Mouse (Mus musculus): Measurements from ENCODE around the gene Gm7694. TPM values are rescaled to one million over a fixed set of nuclear protein-coding genes. Genes with fewer than 3 reads are reported as not detected.

The Gm7694 gene
- polyA plus RNA-seq, 1 experiment from 2014 or later: 4.0 TPM

- H3K4me2 ChIP-seq: no peak overlapping the region
- H3K4me1 ChIP-seq (replicated peaks): no peaks in the 10 kb centered on the region
- H3K27ac ChIP-seq: no peak overlapping the region
- WGBS: 61% methylated on average over 4 of the region's 4 CpGs
- H3K27me3 ChIP-seq: no peaks in the 10 kb centered on the region
- H3K9ac ChIP-seq: no peak overlapping the region
- H3K36me3 ChIP-seq: no peaks in the 10 kb centered on the region
- no peak overlapping the region for H3K4me3 ChIP-seq
- no peaks in the 10 kb centered on the region for H3K9me3 ChIP-seq (replicated peaks)
- no peak for ATAC-seq (replicated peaks; ENCODE audit: insufficient number of reproducible peaks, insufficient read depth, low FRiP score, low read depth)
These were observed 23.6 kb downstream of the Gm7694 start for GRCm38 (mm10) chr1:170282415-170283129.

- H3K27me3 ChIP-seq: no peaks in the 10 kb centered on the region
- H3K4me3 ChIP-seq: no peak within 1 kb of the TSS
- no peaks in the 10 kb centered on the region for H3K36me3 ChIP-seq
- no peak within 1 kb of the TSS for H3K27ac ChIP-seq
- no peak within 1 kb of the TSS for H3K4me2 ChIP-seq
- no peak within 1 kb of the TSS for H3K9ac ChIP-seq
- H3K9me3 ChIP-seq (replicated peaks): no peaks in the 10 kb centered on the region
- WGBS: 48% methylated on average over 3 of the region's 3 CpGs
- no peaks in the 10 kb centered on the region for H3K4me1 ChIP-seq (replicated peaks)
- no peak for ATAC-seq (replicated peaks; ENCODE audit: insufficient number of reproducible peaks, insufficient read depth, low FRiP score, low read depth)
These were observed 29.1 kb downstream of the Gm7694 start, which contains the start of gene Sh2d1b1 for GRCm38 (mm10) chr1:170277016-170277415. Sh2d1b1 (plus strand) TSS chr1:170277320.

GRCm38 (mm10) chr1:170273252-170273651 lies 32.9 kb downstream of the Gm7694 start:
- no peak overlapping the region for H3K4me2 ChIP-seq
- H3K4me1 ChIP-seq (replicated peaks): 0 out of 2 replicates have a peak, but pooled peaks cover 2% of the 10 kb centered on the region
- no peaks in the 10 kb centered on the region for H3K9me3 ChIP-seq (replicated peaks)
- no peak overlapping the region for H3K27ac ChIP-seq
- no peak overlapping the region for H3K4me3 ChIP-seq
- no peak overlapping the region for H3K9ac ChIP-seq
- H3K36me3 ChIP-seq: no peaks in the 10 kb centered on the region
- H3K27me3 ChIP-seq: no peaks in the 10 kb centered on the region
- ATAC-seq (replicated peaks; ENCODE audit: insufficient number of reproducible peaks, insufficient read depth, low FRiP score, low read depth): no peak

- Histone ChIP-seq H3K27ac (no peak overlapping the region), H3K4me3 (no peak overlapping the region), H3K9ac (no peak overlapping the region), H3K4me1 (replicated peaks) (0 out of 2 replicates have a peak, but pooled peaks cover 2% of the 10 kb centered on the region), H3K36me3 (no peaks in the 10 kb centered on the region), H3K27me3 (no peaks in the 10 kb centered on the region), H3K4me2 (no peak overlapping the region), H3K9me3 (replicated peaks) (no peaks in the 10 kb centered on the region)
- 70% methylated on average over 4 of the region's 4 CpGs for WGBS
- ATAC-seq (replicated peaks; ENCODE audit: insufficient number of reproducible peaks, insufficient read depth, low FRiP score, low read depth): no peak
These were observed 35.4 kb downstream of the Gm7694 start for GRCm38 (mm10) chr1:170270696-170271095.

- H3K4me3 ChIP-seq: no peak overlapping the region
- no peaks in the 10 kb centered on the region for H3K36me3 ChIP-seq
- no peak overlapping the region for H3K4me2 ChIP-seq
- H3K9ac ChIP-seq: no peak overlapping the region
- H3K9me3 ChIP-seq (replicated peaks): no peaks in the 10 kb centered on the region
- 66% methylated on average over 6 of the region's 6 CpGs for WGBS
- no peak for ATAC-seq (replicated peaks; ENCODE audit: insufficient number of reproducible peaks, insufficient read depth, low FRiP score, low read depth)
- H3K4me1 ChIP-seq (replicated peaks): 0 out of 2 replicates have a peak, but pooled peaks cover 2% of the 10 kb centered on the region
- no peak overlapping the region for H3K27ac ChIP-seq
- H3K27me3 ChIP-seq: no peaks in the 10 kb centered on the region
These were observed 35.9 kb downstream of the Gm7694 start for GRCm38 (mm10) chr1:170270281-170270680.

- Histone ChIP-seq H3K27ac (peak overlapping the region; percentile 54; the same call in 1 of the 2 replicates), H3K9ac (peak overlapping the region; percentile 79), H3K4me3 (peak overlapping the region; percentile 75), H3K4me1 (replicated peaks) (peaks cover 4% of the 10 kb centered on the region; the same call in 1 of the 2 replicates), H3K27me3 (peaks cover 3% of the 10 kb centered on the region; the same call in 1 of the 2 replicates), H3K36me3 (no peaks in the 10 kb centered on the region), H3K4me2 (peak overlapping the region; percentile 67), H3K9me3 (replicated peaks) (no peaks in the 10 kb centered on the region)
- 2% methylated on average over 32 of the region's 32 CpGs for WGBS
- peak; percentile 93 for ATAC-seq (replicated peaks; ENCODE audit: insufficient number of reproducible peaks, insufficient read depth, low FRiP score, low read depth)
These were observed 50.6 kb downstream of the Gm7694 start for GRCm38 (mm10) chr1:170255560-170255910.

GRCm38 (mm10) chr1:170254893-170255559 lies 51.1 kb downstream of the Gm7694 start:
- 27% methylated on average over 30 of the region's 30 CpGs for WGBS
- ATAC-seq (replicated peaks; ENCODE audit: insufficient number of reproducible peaks, insufficient read depth, low FRiP score, low read depth): 0 out of 2 replicates have a peak, but pooled peaks have one; percentile 14

More at GRCm38 (mm10) chr1:170254893-170255559, 51.1 kb downstream of the Gm7694 start:
- H3K9me3 ChIP-seq (replicated peaks): no peaks in the 10 kb centered on the region
- peak overlapping the region; percentile 67 for H3K4me2 ChIP-seq
- H3K4me3 ChIP-seq: peak overlapping the region; percentile 75
- H3K27ac ChIP-seq: peak overlapping the region; percentile 54; the same call in 1 of the 2 replicates
- peaks cover 4% of the 10 kb centered on the region; the same call in 1 of the 2 replicates for H3K4me1 ChIP-seq (replicated peaks)
- no peaks in the 10 kb centered on the region for H3K36me3 ChIP-seq
- H3K9ac ChIP-seq: peak overlapping the region; percentile 79
- H3K27me3 ChIP-seq: peaks cover 3% of the 10 kb centered on the region; the same call in 1 of the 2 replicates

Other genes with a start within 250 kb of the Gm7694 start
- 12.0 and 17.1 TPM in 2 replicates for gene Ddr2, start 195.6 kb downstream of the Gm7694 start, polyA plus RNA-seq (2015; fragmentation: Nextera tagmentation; extraction: Ambion mirVana)
- 45.0 and 46.0 TPM in 2 replicates for gene Uap1, start 131.4 kb downstream of the Gm7694 start, polyA plus RNA-seq (2015; fragmentation: Nextera tagmentation; extraction: Ambion mirVana)
- gene Uhmk1, start 90.9 kb downstream of the Gm7694 start, polyA plus RNA-seq (2015; fragmentation: Nextera tagmentation; extraction: Ambion mirVana): 4.6 and 6.1 TPM in 2 replicates
- not detected in 2 replicates for gene Sh2d1b2, start 73.6 kb downstream of the Gm7694 start, polyA plus RNA-seq (2015; fragmentation: Nextera tagmentation; extraction: Ambion mirVana)
- gene Sh2d1b1, start 29.0 kb downstream of the Gm7694 start, polyA plus RNA-seq (2015; fragmentation: Nextera tagmentation; extraction: Ambion mirVana): 0.19 and 0.24 TPM in 2 replicates
- gene Spata46, start 2.5 kb upstream of the Gm7694 start, polyA plus RNA-seq (2015; fragmentation: Nextera tagmentation; extraction: Ambion mirVana): 1.6 and 1.7 TPM in 2 replicates

Measured in heart, embryonic 15.5 days (tissue).